Mouse (Mus musculus) T-cell, adult 66 days (primary cell): ENCODE data around the gene Tspan17. TPM values are rescaled to one million over a fixed set of nuclear protein-coding genes. Genes with fewer than 3 reads are reported as not detected.

Experiments
- total RNA-seq, 2 experiments: library from RNA; stranded (reverse); gene quantifications; 3 replicates in 1 of 2; 4 replicates in 1 of 2; pipeline ENCODE4 v1.2.4; 2023

Tspan17 gene
- 1 to 10 TPM in 1 of 2 experiments, under 1 TPM in 1; 0.84 to 2.1 TPM for total RNA-seq

DNA sequence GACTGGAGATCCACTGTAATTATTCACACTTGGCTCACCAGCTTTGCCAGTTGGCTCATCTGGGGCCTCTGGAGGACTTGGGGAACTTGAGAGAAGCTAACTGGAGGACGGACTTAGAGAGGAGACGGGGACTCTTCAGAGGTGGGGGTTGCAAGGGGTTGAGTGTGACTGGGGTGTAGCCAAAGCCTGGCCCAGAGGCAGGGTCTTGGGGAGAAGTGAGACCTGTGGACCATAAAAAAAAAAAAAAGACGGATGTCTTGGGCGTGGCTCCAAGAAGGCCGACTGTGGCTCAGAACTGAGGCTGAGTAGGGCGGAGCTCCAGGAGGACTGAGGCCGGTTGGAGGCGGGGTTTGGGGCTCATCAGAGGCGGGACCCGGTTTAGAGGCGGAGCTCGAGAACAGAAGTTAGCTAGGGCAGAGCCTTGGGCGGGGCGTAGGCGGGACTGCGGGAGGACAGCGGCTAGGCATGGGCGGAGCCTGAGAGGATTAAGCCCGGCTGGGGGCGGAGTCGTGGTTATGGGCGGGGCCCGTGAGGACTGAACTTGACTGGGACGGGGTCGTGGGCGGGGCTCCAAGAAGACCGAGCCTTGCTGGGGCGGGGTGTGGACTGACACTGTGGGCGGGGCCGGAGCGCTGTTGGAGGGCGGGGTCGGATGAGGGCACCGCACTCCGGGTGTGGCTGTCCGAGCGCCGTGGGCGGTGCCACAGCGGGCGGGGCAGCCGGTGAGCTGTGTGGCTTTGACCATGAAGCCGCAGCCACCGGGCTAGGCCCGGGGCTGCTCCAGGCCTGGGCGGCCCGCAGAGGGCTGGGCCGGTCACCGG, at the start of gene Tspan17:
Gene Tspan17, plus strand, starts transcription at position 638 of the 821 bp plus-strand sequence.

DNA sequence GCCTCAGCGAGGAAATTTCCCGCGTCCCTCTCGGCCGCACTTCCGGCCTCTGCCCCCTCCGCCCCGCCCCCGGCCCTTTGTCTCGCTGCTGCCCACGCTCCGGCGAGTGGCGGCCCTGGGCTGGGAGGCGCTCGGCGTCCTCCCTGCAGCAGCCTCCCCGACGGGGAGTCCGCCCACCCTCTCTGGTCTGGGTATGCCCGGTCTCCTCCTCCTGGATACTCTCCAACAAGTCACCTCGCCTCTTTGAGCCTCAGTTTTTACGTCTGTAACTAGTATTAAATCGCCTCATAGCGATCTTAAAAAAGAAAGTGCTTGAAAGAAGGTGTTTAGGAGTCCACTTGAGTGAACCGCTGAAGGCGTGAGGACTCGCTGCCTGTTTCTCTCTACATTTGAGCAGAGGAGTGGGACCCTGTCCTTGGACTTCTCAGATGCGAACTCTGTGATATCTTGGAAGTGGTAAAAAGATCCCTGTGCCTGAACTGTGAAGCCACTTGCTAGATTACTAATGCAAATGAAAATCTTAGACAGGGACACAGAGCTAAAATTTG, 39.2 kb upstream of the Tspan17 start, which contains the start of gene Gprin1:
Gene Gprin1, minus strand, starts transcription at position 11 of the 548 bp plus-strand sequence.

GRCm38 (mm10) chr13:54766192-54766768, 22.9 kb upstream of the Tspan17 start, which contains the start of gene Sncb:
Sncb (minus strand) TSS chr13:54766595.

DNA sequence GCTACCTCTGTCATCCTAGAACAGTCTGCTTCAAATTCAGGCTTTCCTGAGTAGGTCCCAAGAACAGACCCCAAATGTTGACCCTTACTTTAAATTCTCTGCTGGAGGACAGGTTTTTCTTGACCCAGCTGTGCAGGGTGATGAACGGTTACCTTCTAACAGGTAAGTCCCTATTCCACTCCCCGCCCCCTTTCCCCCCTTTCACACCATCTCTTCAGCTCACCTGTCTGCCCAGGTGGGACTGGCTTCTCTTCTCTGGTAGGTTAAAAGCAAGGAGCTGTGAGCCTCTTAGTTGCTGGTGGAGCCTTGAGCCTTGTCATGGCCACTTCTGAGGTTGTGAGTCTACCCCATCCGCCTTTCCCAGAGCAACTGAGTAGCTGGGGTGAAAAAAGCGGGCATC, 5.5 kb upstream of the Tspan17 start, which contains the start of gene Eif4e1b:
Gene Eif4e1b, plus strand, starts transcription at position 301 of the 400 bp plus-strand sequence.

Other genes with a start within 250 kb of the Tspan17 start
- 10 to 100 TPM; 37.7 to 46.2 TPM for gene 4833439L19Rik, start 223.9 kb upstream of the Tspan17 start, total RNA-seq
- 1 to 10 TPM; 1.9 to 3.9 TPM for gene Arl10, start 214.4 kb upstream of the Tspan17 start, total RNA-seq
- gene Nop16, start 199.3 kb upstream of the Tspan17 start, total RNA-seq, result 10 to 100 TPM; 16.2 to 25.1 TPM
- gene Higd2a, start 199.2 kb upstream of the Tspan17 start, total RNA-seq, result 10 to 100 TPM; 84.3 to 84.7 TPM
- 10 to 100 TPM; 35.8 to 40.6 TPM for gene Cltb, start 178.0 kb upstream of the Tspan17 start, total RNA-seq
- 10 to 100 TPM; 49.8 to 67.3 TPM for gene Faf2, start 167.6 kb upstream of the Tspan17 start, total RNA-seq
- 100 to 1,000 TPM; 223 to 234 TPM for gene Rnf44, start 95.5 kb upstream of the Tspan17 start, total RNA-seq
- not detected for gene Cdhr2, start 87.9 kb upstream of the Tspan17 start, total RNA-seq
- gene Gprin1, start 39.5 kb upstream of the Tspan17 start, total RNA-seq, result not detected
- not detected for gene Sncb, start 22.8 kb upstream of the Tspan17 start, total RNA-seq
- not detected for gene Eif4e1b, start 5.4 kb upstream of the Tspan17 start, total RNA-seq
- gene Unc5a, start 160.0 kb downstream of the Tspan17 start, total RNA-seq, result 1 to 10 TPM; 1.2 to 4.3 TPM
- 1 to 10 TPM; 2.0 to 3.9 TPM for gene Hk3, start 232.0 kb downstream of the Tspan17 start, total RNA-seq